19 mouse cellular contexts compared by ENCODE assay signal in genomic region chr7:142668328-142668727, GRCm38 (mm10). TPM values are rescaled to one million over a fixed set of nuclear protein-coding genes. Genes with fewer than 3 reads are reported as not detected.
"Had no signal": no experiment of that assay in that cellular context is flagged by ENCODE, and none has a peak within 500 bp of the region (broad histone marks: within the 10 kb centered on the region; RNA-seq: fewer than 3 reads in every experiment).

No protein-coding gene starts in this region.

- H3K4me1 ChIP-seq: midbrain, embryonic 12.5 days had no signal

- DNase-seq: kidney, adult 8-10 months; kidney, postnatal 25 days; lung, embryonic 14.5 days; lung, postnatal 10 days; lung, postnatal 4 days; right cerebral cortex, postnatal 14 days; thymus, adult 2 months; thymus, postnatal 25 days had no signal

- H3K36me3 ChIP-seq: liver, embryonic 15.5 days; midbrain, embryonic 12.5 days; neural tube, embryonic 13.5 days; stomach, embryonic 15.5 days had no signal

- H3K4me3 ChIP-seq: liver, embryonic 15.5 days; midbrain, embryonic 12.5 days; neural tube, embryonic 13.5 days; stomach, embryonic 15.5 days had no signal

- H3K9ac ChIP-seq: liver, embryonic 15.5 days; lung, embryonic 14.5 days; midbrain, embryonic 12.5 days; neural tube, embryonic 13.5 days; stomach, embryonic 15.5 days had no signal

- H3K27ac ChIP-seq: liver, embryonic 15.5 days; midbrain, embryonic 12.5 days; neural tube, embryonic 13.5 days; stomach, embryonic 15.5 days had no signal

- H3K4me2 ChIP-seq: liver, embryonic 11.5 days; liver, embryonic 15.5 days; lung, embryonic 14.5 days; midbrain, embryonic 12.5 days; neural tube, embryonic 13.5 days; stomach, embryonic 15.5 days had no signal

RNA-seq across cellular contexts. Expression of gene Gm49394, which starts 1.4 kb away (rescaled TPM):
- total RNA-seq: left cerebral cortex, adult 8-10 months; left cerebral cortex, postnatal 25 days; megakaryocyte, adult 5-6 weeks; monocyte, adult 5-6 weeks had no signal
- polyA plus RNA-seq: liver, embryonic 11.5 days; liver, embryonic 15.5 days; lung, embryonic 14.5 days; midbrain, embryonic 12.5 days; neural tube, embryonic 13.5 days; spleen, adult 2 months; urinary bladder, adult 2 months had no signal

RNA-seq across cellular contexts. Expression of gene Igf2, which starts 1.7 kb away (rescaled TPM):
- total RNA-seq: megakaryocyte, adult 5-6 weeks; monocyte, adult 5-6 weeks had no signal
